Mouse (Mus musculus) brain, embryonic 14.5 days (tissue): ENCODE results near the gene Abcc6.

Experiments
- CTCF ChIP-seq: fragments of 200-500 bp; IDR thresholded peaks from 2 replicates; pipeline ENCODE4 v1.5.1; 2012; ENCODE audit warnings: inconsistent platforms, mild to moderate bottlenecking, moderate library complexity, borderline replicate concordance; ENCODE audit not compliant: insufficient read depth, insufficient read length; ENCODE audit errors: extremely low read depth
- POLR2A ChIP-seq: fragments of 200-500 bp; IDR thresholded peaks from 2 replicates; pipeline ENCODE4 v1.6.1; 2012; ENCODE audit warnings: mild to moderate bottlenecking, inconsistent platforms, borderline replicate concordance; ENCODE audit not compliant: poor library complexity, insufficient read depth, insufficient read length, severe bottlenecking; ENCODE audit errors: extremely low read depth

- TF ChIP-seq POLR2A = no peak
- no peak for TF ChIP-seq CTCF
These were observed 108.0 kb downstream of the Abcc6 start for GRCm38 (mm10) chr7:45921950-45922600.
